Mouse (Mus musculus): Measurements from ENCODE around the gene Fut9.

Fut9 gene

GRCm38 (mm10) chr4:25799476-25800283 lies at the start of gene Fut9:
Fut9 (minus strand) TSS chr4:25800244.
- DNase-seq: peak; percentile 93

GRCm38 (mm10) chr4:25815783-25816182 lies 15.7 kb upstream of the Fut9 start:
- DNase-seq: no peak

GRCm38 (mm10) chr4:25813340-25813739 lies 13.3 kb upstream of the Fut9 start:
- no peak for DNase-seq

GRCm38 (mm10) chr4:25810058-25810457 lies 10.0 kb upstream of the Fut9 start:
- no peak for DNase-seq

GRCm38 (mm10) chr4:25801751-25802150 lies 1.7 kb upstream of the Fut9 start:
- DNase-seq: no peak

- no peak for DNase-seq
Observed at GRCm38 (mm10) chr4:25800284-25800616, 206 bp upstream of the Fut9 start.

GRCm38 (mm10) chr4:25799051-25799475 lies 981 bp downstream of the Fut9 start:
- DNase-seq: no peak

- no peak for DNase-seq
Observed at GRCm38 (mm10) chr4:25798412-25798811, 1.6 kb downstream of the Fut9 start.

GRCm38 (mm10) chr4:25796149-25796548 lies 3.9 kb downstream of the Fut9 start:
- no peak for DNase-seq

- no peak for DNase-seq
Observed at GRCm38 (mm10) chr4:25785276-25785675, 14.8 kb downstream of the Fut9 start.

GRCm38 (mm10) chr4:25768657-25769056 lies 31.4 kb downstream of the Fut9 start:
- DNase-seq: peak; percentile 28

- DNase-seq: no peak
Observed at GRCm38 (mm10) chr4:25763091-25763490, 37.0 kb downstream of the Fut9 start.

- no peak for DNase-seq
Observed at GRCm38 (mm10) chr4:25757909-25758548, 42.0 kb downstream of the Fut9 start.

GRCm38 (mm10) chr4:25741553-25741952 lies 58.5 kb downstream of the Fut9 start:
- DNase-seq: no peak

GRCm38 (mm10) chr4:25738782-25739181 lies 61.3 kb downstream of the Fut9 start:
- DNase-seq: no peak

- DNase-seq: no peak
Observed at GRCm38 (mm10) chr4:25721576-25721975, 78.5 kb downstream of the Fut9 start.

- DNase-seq: no peak
Observed at GRCm38 (mm10) chr4:25713907-25714306, 86.1 kb downstream of the Fut9 start.

GRCm38 (mm10) chr4:25684976-25685375 lies 115.1 kb downstream of the Fut9 start:
- DNase-seq: no peak

GRCm38 (mm10) chr4:25664196-25664595 lies 135.8 kb downstream of the Fut9 start:
- no peak for DNase-seq

- no peak for DNase-seq
Observed at GRCm38 (mm10) chr4:25661204-25661727, 138.8 kb downstream of the Fut9 start.

GRCm38 (mm10) chr4:25658792-25659191 lies 141.3 kb downstream of the Fut9 start:
- no peak for DNase-seq

GRCm38 (mm10) chr4:25651902-25652301 lies 148.1 kb downstream of the Fut9 start:
- DNase-seq: no peak

- no peak for DNase-seq
Observed at GRCm38 (mm10) chr4:25648107-25648506, 151.9 kb downstream of the Fut9 start.

GRCm38 (mm10) chr4:25647593-25647992 lies 152.5 kb downstream of the Fut9 start:
- DNase-seq: no peak

Measured in cerebellum, adult 11-12 months (tissue).